Mouse (Mus musculus) spleen, postnatal 14 days (tissue): ENCODE measurements around the gene Adamtsl4.
"Not testable (repeated sequence)": the region's sequence is repeated elsewhere in the genome, so short reads cannot be mapped to it uniquely, and the experiment has no call there.

Source experiments
- DNase-seq, 2 experiments: peaks; one replicate each; pipeline ENCODE4 v3.0.0; 2021 to 2022; ENCODE audit warnings: low spot score in 2 of 2

Gene Adamtsl4

DNA sequence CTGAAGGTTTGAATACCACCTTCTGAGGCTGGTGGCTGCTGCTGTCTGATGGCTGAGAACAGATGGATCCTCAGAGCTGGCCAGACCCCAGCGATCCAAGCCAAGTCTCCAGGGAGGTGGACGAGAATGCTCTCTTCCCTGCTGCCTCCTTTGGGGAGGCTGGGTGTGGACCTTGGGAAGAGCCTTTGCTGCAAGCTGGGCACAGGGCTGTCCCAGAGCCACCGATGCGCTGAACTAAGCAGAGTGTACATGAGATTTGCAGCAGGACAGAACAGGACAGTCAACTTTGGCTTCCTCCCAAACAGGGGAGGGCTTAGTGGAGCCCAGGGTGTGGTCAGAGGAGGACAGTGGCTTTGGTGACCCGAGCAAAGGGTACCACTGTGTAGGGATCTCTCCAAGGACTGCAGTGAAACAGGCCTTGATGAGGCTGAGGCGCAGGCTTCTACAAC lies 12.5 kb upstream of the Adamtsl4 start:
- no peak for DNase-seq

DNA sequence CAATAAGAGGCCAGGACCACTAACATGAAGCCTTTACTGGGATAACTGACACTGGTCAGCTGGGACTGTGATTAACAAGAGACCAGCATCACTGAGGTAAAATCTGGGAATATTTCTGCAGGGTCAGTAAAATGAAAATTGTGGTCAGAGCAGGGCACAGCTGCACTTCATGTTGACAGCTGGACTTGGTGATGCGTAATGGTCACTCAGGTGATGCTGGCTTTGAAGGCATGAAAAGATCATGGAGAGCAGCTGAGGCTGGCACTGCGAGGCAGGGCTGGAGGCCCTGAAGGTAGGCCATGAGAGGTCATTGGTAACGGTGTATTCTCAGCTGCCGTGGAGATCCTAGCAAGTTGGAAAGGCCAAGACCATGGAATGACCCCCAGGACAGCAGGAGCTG lies 10.6 kb upstream of the Adamtsl4 start:
- DNase-seq, result no peak

DNA sequence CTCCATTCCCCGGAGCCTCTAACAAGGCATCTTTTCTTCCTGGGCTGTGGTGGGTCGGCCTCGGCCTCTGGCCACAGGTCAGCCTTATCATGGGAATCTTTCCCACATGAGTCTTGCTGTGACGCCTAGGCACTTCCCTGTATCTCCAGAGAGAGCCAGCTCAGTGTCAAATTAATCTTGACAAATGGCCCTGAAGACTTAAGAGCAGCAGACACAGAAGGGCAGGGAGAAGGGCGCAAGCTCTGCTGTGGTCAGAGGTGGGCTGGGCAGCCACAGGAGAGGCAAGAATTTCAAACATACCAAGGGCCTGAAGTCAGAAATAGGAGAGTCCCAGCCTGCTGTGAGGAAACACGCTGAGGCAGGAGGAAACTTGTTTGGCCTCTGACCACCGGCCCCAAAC lies 8.6 kb upstream of the Adamtsl4 start:
- no peak for DNase-seq

DNA sequence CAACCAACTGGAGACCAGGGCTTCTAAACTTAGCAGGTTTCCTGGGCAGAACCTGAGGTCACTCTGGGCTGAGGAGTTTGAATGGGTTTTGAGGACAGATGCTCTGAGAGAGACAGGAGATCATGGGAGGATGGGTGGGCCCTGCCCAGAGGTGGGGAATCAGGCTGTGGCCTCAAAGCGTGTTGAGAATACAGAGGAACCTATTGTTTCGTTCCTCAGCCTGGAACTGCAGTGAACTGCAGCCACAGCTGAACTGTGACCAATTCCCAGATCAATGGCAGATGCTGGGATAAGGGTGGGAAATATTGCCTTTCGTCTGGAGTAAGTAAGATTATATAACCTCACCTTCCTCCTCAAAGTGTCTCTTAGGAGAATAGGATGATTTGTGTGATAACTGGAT lies 8.1 kb upstream of the Adamtsl4 start:
- DNase-seq, result no peak

DNA sequence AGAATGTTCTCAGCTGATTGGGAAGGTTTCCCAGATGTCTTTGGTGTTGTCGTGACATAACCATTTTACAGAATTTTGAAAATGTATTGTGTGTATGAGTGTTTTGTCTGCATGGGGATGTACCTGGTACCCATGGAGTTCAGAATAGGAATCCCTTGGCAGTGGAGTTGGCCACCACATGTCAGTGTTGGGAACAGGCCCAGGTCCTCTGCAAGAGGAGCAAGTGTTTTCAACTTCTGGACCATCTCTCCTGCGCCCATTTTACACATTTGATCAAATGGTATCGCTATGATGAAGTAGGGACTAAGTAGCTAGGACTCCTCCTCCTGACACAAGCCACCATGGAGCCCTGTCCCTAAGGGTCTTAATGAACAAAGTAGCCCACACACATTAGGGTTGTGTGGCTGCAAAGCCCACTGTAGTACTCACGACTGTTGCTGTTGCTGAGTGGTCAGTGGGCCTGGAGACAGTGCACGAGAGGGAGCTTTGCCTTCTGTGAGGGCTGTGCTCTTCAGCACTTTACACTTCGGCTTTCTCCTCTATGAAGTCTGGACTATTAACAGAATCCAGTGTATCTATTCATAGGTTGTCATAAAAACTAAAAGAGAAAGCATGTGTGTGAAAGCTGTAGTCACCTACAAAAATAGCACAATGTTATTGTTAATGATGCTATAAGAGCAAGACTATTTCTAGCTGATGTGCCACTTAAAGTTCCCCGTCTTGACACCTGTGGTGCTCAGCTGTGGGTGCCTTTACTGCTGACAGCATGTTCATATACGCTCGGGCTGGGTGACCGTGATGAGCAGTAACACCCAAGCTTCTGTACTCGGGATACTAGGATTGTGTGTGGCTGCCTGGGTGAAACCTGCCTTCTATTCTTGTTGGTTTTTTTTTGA lies 7.3 kb upstream of the Adamtsl4 start:
- no peak for DNase-seq

DNA sequence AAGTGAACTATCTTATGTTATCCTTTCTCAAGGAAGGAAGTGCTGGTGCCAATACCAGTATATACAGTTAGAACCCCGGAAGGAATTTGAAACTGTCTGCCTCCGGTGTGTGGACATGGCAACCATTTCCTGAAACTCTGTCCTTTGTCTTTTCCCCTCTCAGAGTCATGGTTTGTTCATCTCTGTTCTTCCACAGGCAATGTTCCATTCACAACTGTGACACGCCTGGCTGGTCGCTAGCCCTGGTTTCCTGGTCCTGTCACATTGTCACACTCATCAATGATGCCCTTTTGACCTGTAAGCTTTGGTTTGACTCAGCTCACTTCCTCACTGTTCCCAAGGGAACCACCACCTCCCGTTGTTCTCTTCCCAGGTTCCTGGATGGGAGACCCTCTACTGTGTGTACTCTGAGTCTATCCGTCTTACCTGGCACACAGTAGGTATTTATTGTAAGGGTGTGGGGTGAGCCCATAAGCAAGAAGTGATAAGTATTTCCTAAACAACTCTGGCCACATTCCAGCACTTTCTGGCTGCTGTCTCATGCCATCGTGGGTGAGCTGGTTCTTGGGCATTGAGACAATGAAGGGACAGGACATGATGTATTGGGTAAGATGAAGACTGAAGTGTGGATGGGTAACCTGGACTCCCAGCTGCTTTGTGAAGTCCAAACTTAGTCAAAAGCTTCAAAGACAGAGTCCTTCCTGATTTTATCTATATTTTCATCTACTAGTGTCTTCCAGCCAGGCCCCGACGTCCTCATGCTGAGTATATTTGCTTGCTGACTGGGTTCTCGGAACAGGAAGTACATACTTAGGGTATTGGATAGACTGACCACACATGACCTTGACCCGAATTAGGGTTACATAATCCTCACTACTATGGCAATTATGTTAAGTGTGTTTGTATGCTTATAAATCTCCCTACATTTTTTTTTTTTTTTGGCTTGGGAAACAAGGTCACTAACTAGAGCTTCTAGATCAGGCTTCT lies 6.4 kb upstream of the Adamtsl4 start:
- DNase-seq, result no peak

DNA sequence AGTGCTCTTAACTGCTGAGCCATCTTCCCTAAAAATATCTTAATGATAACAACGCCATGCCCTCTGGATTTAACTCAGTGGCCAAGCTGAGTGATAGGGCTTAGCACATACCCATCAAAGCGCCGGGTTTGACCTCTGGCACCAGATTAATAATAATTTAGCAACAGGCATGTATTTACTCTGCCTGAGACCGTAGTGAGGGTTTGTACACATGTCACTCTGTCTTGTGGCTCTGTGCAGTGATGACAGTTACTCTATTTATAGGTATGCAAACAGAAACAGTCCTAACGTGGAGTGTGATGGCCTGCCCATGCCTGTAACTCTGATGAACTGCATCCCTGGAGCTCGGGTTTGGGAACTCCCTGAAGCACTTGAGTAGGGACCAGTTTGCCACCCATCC lies 5.0 kb upstream of the Adamtsl4 start:
- DNase-seq, result no peak

DNA sequence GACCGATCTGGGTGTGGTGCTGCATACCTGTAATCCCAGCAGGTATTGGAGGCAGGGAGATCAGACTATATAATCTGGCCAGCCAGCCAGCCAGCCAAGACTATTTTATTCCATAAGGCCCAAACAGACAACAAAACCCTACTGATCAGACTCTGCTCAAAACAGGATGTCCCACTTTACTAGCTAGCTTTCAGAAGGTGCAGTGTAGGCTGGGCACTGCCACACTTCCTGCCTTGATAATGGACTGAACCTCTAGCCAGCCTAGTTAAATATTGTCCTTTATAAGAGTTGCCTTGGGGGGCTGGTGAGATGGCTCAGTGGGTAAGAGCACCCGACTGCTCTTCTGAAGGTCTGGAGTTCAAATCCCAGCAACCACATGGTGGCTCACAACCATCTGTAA lies 2.8 kb upstream of the Adamtsl4 start:
- not testable (repeated sequence) for DNase-seq

DNA sequence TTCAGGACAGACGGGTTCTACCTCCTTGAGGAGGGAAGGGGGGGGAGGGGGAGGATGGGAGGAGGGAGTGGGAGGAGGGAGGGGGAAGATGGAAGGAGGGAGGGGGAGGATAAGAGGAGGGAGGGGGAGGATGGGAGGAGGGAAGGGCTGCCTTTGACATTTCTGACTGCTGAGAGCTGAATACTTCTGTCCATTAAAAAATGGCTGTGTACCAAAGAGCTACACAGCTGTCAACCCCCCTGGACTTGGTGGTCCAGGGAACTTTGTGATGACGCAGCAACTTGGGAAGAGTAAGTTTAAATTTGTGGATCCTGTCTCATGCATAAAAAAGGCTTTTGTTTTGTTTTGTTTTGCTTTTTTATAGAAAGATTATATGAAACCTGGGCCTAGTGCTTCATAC lies 2.2 kb upstream of the Adamtsl4 start:
- DNase-seq, result no peak

DNA sequence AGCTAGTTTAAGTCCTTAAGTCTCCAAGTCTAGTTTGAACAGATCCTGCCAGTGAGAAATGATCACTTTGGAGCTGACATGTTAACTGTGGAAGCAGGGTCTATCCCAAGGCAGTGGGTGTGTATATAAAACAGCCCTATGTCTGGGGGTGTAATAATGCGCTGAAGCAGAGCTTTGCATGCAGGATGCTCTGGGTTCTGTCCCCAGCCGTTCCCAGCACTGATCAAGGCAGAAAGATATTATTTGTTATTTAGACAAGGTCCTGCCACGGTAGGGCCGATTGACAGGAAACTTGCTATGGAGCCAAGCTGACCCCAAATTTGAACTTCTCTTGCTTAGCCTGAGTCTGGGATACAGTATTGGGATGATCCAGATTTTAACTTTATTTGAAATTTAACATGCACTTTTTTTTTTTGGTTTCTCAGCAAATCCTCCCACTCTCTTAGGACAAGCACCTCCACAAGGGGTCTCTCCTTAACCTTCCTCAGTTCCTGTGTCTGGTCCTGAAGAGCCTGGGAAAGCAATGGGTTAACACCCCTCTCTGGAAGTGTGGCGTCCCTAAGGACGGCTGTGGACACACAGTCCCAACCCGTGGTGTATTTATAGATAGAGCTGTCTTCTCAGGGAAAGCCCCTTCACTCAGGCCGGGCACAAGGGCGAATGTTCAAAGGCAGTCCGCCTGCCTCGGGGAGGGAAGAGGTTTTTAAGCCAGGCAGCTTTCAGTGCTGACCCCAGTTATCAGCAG lies 1.6 kb upstream of the Adamtsl4 start:
- DNase-seq, result no peak

DNA sequence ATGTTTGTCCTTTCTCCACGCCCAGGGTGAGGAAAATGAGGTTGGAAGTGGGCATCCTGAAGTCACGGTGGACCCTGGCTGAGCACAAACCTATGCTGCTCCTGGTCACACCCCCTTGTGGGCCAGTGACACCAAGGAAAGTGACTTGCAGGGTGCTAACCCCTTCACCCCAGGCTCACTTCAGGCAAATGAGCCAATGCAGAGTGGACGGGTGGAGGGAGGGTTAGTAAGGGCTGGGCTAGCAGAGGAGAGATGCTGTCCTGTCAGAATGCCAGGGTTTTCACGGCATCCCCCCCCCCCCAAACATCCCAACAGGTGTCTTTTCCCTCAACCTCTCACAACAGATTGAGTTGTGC lies 571 bp downstream of the Adamtsl4 start:
- no peak for DNase-seq

DNA sequence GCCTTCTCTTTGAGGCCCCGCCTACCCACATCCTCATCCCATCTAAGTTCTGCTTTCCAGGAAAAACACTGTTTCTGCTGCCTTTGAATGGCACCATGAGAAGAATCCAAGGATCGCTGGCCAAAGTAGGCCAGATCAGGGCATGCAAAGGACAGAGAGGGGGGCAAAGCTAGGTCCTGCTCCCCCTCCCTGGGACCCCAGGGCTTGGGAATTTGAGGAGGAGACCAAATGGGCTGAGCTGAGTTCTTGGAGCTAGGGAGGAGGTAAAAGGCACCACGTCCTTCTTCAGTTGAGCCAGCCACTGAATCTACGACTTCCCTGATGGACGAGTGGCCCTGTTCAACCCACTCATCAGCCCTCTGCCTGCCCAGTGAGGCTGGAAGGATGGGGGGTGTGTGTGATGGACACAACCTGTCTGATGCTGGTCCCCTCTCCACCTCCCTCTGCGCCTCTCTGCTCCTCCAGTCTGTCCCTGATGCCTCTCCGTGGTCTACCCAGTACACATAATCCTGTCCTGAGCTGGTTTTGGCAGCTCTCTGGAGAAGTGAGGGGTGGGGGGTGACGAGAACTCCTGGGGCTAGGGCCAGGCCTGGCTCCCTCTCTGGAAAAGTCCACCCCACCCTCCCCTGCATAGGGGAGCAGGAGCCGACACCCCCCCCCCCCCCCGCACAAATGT lies 1.1 kb downstream of the Adamtsl4 start:
- no peak for DNase-seq

DNA sequence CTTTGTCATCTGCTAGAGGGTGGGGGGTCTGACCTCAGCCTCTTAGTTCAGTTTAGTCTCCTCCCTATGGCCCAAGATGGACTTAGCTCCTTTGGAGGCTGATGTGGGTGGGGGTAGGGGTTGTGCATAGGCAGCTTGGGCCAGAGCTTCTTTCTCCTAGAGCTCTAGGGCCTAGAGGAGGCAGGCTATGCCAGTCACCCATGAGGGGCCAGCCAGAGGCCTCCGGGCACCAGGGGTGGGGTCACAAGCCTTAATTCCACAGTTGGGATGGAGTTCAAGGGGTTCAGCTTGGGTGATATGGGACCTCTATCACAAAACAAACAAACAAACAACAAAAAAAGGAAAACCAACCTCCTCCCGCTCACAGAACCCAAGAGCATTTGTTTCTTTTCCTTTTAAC lies 2.0 kb downstream of the Adamtsl4 start:
- no peak for DNase-seq

DNA sequence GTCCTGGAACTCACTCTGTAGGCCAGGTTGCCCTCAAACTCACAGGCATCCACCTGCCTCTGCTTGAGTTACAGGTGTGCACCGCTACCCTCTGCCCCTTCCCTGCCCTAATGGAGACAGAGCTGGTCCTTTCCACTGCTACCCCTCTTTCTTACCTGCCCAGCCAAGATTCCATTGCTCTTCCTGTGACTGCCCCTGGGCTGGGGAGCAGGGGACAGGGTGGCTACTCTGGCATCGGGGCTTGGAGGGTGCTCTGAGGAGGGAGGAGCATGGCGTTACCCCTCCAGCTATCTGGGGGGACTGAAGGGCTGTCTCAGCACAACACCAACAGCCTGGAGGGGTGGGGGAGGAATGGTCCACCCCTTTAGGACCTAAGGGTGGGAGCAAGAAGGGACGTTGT lies 2.4 kb downstream of the Adamtsl4 start:
- DNase-seq, result no peak

DNA sequence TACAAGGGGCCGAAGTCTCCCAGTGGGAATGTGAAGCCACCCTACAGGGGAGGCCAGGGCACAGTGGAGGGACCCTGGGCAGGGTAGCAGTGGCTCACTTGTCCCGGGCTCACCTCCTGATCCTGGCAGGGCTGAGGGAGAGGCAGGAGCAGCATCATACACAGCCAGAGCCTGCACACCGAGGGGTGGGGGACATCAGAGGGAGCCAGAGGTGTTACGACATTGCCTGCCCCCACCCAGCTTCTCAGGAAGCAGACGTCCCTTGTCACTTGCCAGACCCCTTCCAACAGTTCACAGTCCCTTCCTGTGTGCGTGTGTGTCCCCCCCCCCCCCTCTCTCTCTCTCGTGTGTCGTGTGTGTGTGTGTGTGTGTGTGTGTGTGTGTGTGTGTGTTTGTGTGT lies 2.9 kb downstream of the Adamtsl4 start:
- no peak for DNase-seq

DNA sequence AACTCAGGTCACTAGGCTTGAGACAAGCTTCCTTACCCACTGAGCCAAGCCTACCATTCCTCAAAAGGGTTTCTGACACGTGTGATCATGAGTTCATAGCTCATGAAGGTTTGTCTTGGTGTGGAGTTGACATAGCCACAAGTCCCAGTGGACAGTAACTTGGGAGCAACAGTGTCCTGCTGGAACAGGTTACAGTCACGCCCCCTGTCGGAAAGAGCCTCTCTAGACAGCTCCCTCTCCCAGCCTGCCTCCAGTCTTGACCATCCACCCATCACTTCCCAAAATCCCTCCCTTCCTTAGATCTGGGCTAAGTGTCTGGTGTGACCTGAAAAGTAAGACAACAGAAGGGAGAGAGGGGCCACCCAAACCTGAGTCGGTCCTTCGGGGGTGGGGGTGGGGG lies 4.8 kb downstream of the Adamtsl4 start:
- no peak for DNase-seq

DNA sequence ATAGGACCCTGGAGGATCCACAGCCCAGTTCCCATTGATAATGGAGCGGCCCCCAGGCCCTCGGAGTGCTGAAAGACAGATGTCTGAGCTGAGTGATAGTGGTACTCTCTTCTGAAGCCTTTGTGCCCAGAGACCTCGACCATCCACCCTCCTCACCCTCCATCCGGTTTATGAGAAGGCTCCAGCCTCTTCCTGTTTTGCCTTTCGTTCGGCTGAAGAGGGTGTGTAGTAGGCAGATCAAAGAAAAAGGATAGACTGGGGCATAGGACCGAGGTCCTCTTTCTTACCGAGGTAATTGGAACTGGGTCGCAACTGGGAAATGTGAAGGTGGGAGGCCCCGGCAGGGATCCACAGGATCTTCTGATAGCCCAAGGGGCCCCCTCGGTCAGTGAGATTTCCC lies 6.4 kb downstream of the Adamtsl4 start:
- DNase-seq, result no peak

DNA sequence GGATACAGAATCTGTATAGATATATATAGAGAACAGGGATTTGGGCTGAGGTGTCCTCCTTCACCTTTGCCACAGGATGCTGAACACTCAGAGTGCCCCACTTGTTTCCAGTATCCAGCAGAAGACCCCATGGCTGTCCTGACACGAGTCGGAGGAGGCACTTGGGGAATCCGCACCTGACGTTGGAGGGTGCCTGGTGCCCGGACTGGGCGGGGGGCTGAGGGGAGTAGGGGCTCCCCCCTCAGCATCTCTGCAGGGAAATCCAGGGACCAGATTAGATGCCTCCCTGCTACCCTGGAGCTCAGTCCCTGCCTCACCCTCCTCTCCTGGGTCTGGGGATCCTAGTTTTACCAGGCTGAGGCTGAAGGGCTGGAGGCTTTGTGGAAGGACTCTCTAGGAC lies 7.0 kb downstream of the Adamtsl4 start:
- no peak for DNase-seq

DNA sequence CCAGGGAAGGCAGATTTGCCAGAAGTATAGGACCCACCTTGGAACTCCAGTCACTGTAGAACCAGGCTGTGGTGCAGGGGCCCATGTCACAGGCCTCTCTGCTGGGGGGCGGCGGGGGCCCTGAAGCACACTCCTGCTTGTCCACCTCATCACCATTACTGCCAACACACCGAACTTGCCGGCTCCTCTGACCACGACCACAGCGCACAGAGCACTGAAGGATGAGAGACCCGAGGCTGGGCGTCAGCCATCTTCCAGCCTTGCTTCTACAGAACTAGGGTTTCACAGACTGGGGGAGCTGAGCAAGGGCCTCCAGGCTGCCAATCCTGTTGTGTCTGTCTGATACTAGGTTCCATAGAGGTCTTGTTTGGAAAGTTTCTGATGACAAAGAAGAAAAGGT lies 8.2 kb downstream of the Adamtsl4 start:
- no peak for DNase-seq

DNA sequence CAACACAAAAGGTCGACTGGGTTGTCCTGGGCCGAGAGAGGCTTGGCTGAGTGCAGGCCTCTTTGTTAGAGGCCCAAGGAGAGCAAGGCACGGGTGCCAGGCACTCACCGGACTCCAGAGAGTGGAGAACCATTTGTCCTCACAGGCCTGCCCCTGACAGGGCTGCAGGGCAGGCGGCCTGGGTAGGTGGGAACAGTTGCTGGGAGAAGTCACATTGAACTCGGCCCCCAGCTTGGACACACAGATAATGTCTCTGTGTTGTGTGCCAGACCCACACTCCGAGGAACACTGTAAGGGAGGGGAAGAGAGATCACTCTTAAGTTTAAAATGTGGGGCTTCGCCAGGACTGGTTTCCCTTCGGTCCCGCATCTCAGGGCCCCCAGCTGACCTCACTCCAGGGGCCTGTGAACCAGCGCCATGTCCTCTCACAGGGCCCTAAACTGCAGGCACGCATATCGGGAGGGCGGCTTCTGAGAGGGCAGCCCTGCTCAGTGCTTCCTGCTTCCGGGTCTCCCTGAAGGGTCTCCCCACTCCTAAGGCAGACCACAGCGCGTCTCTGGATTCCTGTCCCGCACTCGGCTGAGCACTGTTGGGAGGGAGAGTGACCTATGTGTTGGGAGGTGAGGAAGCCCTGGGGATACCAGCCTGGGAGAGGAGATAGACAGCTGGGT lies 10.2 kb downstream of the Adamtsl4 start:
- DNase-seq, result no peak
